Mouse (Mus musculus): ENCODE measurements around the gene Etv6. TPM values are rescaled to one million over a fixed set of nuclear protein-coding genes. Genes with fewer than 3 reads are reported as not detected.

The Etv6 gene
- polyA plus RNA-seq, 1 experiment from 2014 or later: 3.4 TPM

- ATAC-seq: no peak
- Histone ChIP-seq H3K4me1 (ENCODE audit: control insufficient read depth, insufficient read depth, low read depth, low read length) (peaks cover 11% of the 10 kb centered on the region), H3K9me3 (ENCODE audit: control insufficient read depth, low read length) (no peaks in the 10 kb centered on the region), H3K27ac (ENCODE audit: low read depth, low read length) (no peak overlapping the region), H3K36me3 (ENCODE audit: control insufficient read depth, insufficient read depth, low read length) (no peaks in the 10 kb centered on the region), H3K27me3 (replicated peaks; ENCODE audit: control insufficient read depth, insufficient read depth, low read length) (no peaks in the 10 kb centered on the region), H3K4me2 (ENCODE audit: low read length) (no peak overlapping the region), H3K4me3 (ENCODE audit: low read length) (no peak overlapping the region), H3K9ac (ENCODE audit: low read depth, low read length) (no peak overlapping the region)
- WGBS: 91% methylated on average over 3 of the region's 3 CpGs
Measured at GRCm38 (mm10) chr6:134218441-134218840, 182.9 kb downstream of the Etv6 start.

GRCm38 (mm10) chr6:134219358-134219757, 183.9 kb downstream of the Etv6 start:
- H3K9ac ChIP-seq (ENCODE audit: low read depth, low read length): no peak overlapping the region
- 31% methylated on average over 6 of the region's 6 CpGs for WGBS
- no peaks in the 10 kb centered on the region for H3K36me3 ChIP-seq (ENCODE audit: control insufficient read depth, insufficient read depth, low read length)
- H3K4me3 ChIP-seq (ENCODE audit: low read length): no peak overlapping the region
- H3K27me3 ChIP-seq (replicated peaks; ENCODE audit: control insufficient read depth, insufficient read depth, low read length): no peaks in the 10 kb centered on the region
- peak; percentile 87 for ATAC-seq
- H3K27ac ChIP-seq (ENCODE audit: low read depth, low read length): no peak overlapping the region
- peak overlapping the region; percentile 16 for H3K4me2 ChIP-seq (ENCODE audit: low read length)
- peaks cover 11% of the 10 kb centered on the region for H3K4me1 ChIP-seq (ENCODE audit: control insufficient read depth, insufficient read depth, low read depth, low read length)
- H3K9me3 ChIP-seq (ENCODE audit: control insufficient read depth, low read length): no peaks in the 10 kb centered on the region

GRCm38 (mm10) chr6:134220209-134220777, 184.8 kb downstream of the Etv6 start:
- H3K27ac ChIP-seq (ENCODE audit: low read depth, low read length): no peak overlapping the region
- 62% methylated on average over 13 of the region's 13 CpGs for WGBS
- peaks cover 11% of the 10 kb centered on the region for H3K4me1 ChIP-seq (ENCODE audit: control insufficient read depth, insufficient read depth, low read depth, low read length)
- H3K36me3 ChIP-seq (ENCODE audit: control insufficient read depth, insufficient read depth, low read length): no peaks in the 10 kb centered on the region
- no peaks in the 10 kb centered on the region for H3K27me3 ChIP-seq (replicated peaks; ENCODE audit: control insufficient read depth, insufficient read depth, low read length)
- no peak overlapping the region for H3K4me3 ChIP-seq (ENCODE audit: low read length)
- no peaks in the 10 kb centered on the region for H3K9me3 ChIP-seq (ENCODE audit: control insufficient read depth, low read length)
- ATAC-seq: peak; percentile 34; the same call in 1 of the 2 replicates
- no peak overlapping the region for H3K9ac ChIP-seq (ENCODE audit: low read depth, low read length)
- no peak overlapping the region for H3K4me2 ChIP-seq (ENCODE audit: low read length)

GRCm38 (mm10) chr6:134222248-134222929, 186.9 kb downstream of the Etv6 start:
- no peak for ATAC-seq
- no peak overlapping the region for H3K4me3 ChIP-seq (ENCODE audit: low read length)
- WGBS: 34% methylated on average over 8 of the region's 8 CpGs
- H3K27me3 ChIP-seq (replicated peaks; ENCODE audit: control insufficient read depth, insufficient read depth, low read length): no peaks in the 10 kb centered on the region
- H3K4me2 ChIP-seq (ENCODE audit: low read length): no peak overlapping the region
- peaks cover 11% of the 10 kb centered on the region for H3K4me1 ChIP-seq (ENCODE audit: control insufficient read depth, insufficient read depth, low read depth, low read length)
- H3K9me3 ChIP-seq (ENCODE audit: control insufficient read depth, low read length): no peaks in the 10 kb centered on the region
- no peaks in the 10 kb centered on the region for H3K36me3 ChIP-seq (ENCODE audit: control insufficient read depth, insufficient read depth, low read length)
- H3K9ac ChIP-seq (ENCODE audit: low read depth, low read length): no peak overlapping the region
- no peak overlapping the region for H3K27ac ChIP-seq (ENCODE audit: low read depth, low read length)

- no peaks in the 10 kb centered on the region for H3K27me3 ChIP-seq (replicated peaks; ENCODE audit: control insufficient read depth, insufficient read depth, low read length)
- no peak overlapping the region for H3K4me3 ChIP-seq (ENCODE audit: low read length)
- WGBS: 95% methylated on average over 11 of the region's 11 CpGs
Measured at GRCm38 (mm10) chr6:134225564-134225963, 190.1 kb downstream of the Etv6 start.

GRCm38 (mm10) chr6:134226349-134227169, 191.1 kb downstream of the Etv6 start:
- 86% methylated on average over 8 of the region's 8 CpGs for WGBS

More at GRCm38 (mm10) chr6:134225564-134225963, 190.1 kb downstream of the Etv6 start:
- ATAC-seq: no peak
- no peaks in the 10 kb centered on the region for H3K36me3 ChIP-seq (ENCODE audit: control insufficient read depth, insufficient read depth, low read length)
- H3K4me1 ChIP-seq (ENCODE audit: control insufficient read depth, insufficient read depth, low read depth, low read length): no peaks in the 10 kb centered on the region
- no peak overlapping the region for H3K27ac ChIP-seq (ENCODE audit: low read depth, low read length)
- H3K9me3 ChIP-seq (ENCODE audit: control insufficient read depth, low read length): no peaks in the 10 kb centered on the region
- no peak overlapping the region for H3K9ac ChIP-seq (ENCODE audit: low read depth, low read length)
- H3K4me2 ChIP-seq (ENCODE audit: low read length): no peak overlapping the region

GRCm38 (mm10) chr6:134236311-134236710, 200.8 kb downstream of the Etv6 start:
- ATAC-seq: no peak
- WGBS: 79% methylated on average over 4 of the region's 4 CpGs
- Histone ChIP-seq H3K4me1 (ENCODE audit: control insufficient read depth, insufficient read depth, low read depth, low read length) (no peaks in the 10 kb centered on the region), H3K9ac (ENCODE audit: low read depth, low read length) (no peak overlapping the region), H3K27ac (ENCODE audit: low read depth, low read length) (no peak overlapping the region), H3K36me3 (ENCODE audit: control insufficient read depth, insufficient read depth, low read length) (no peaks in the 10 kb centered on the region), H3K4me2 (ENCODE audit: low read length) (no peak overlapping the region), H3K4me3 (ENCODE audit: low read length) (no peak overlapping the region), H3K27me3 (replicated peaks; ENCODE audit: control insufficient read depth, insufficient read depth, low read length) (no peaks in the 10 kb centered on the region), H3K9me3 (ENCODE audit: control insufficient read depth, low read length) (no peaks in the 10 kb centered on the region)

More at GRCm38 (mm10) chr6:134226349-134227169, 191.1 kb downstream of the Etv6 start:
- Histone ChIP-seq H3K36me3 (ENCODE audit: control insufficient read depth, insufficient read depth, low read length) (no peaks in the 10 kb centered on the region), H3K4me1 (ENCODE audit: control insufficient read depth, insufficient read depth, low read depth, low read length) (no peaks in the 10 kb centered on the region), H3K27me3 (replicated peaks; ENCODE audit: control insufficient read depth, insufficient read depth, low read length) (no peaks in the 10 kb centered on the region), H3K9ac (ENCODE audit: low read depth, low read length) (no peak overlapping the region), H3K4me3 (ENCODE audit: low read length) (no peak overlapping the region), H3K4me2 (ENCODE audit: low read length) (no peak overlapping the region), H3K27ac (ENCODE audit: low read depth, low read length) (no peak overlapping the region), H3K9me3 (ENCODE audit: control insufficient read depth, low read length) (no peaks in the 10 kb centered on the region)
- ATAC-seq: no peak

GRCm38 (mm10) chr6:134238455-134238854, 203.0 kb downstream of the Etv6 start:
- Histone ChIP-seq H3K4me2 (ENCODE audit: low read length) (no peak overlapping the region), H3K9ac (ENCODE audit: low read depth, low read length) (no peak overlapping the region), H3K36me3 (ENCODE audit: control insufficient read depth, insufficient read depth, low read length) (no peaks in the 10 kb centered on the region), H3K9me3 (ENCODE audit: control insufficient read depth, low read length) (no peaks in the 10 kb centered on the region), H3K27me3 (replicated peaks; ENCODE audit: control insufficient read depth, insufficient read depth, low read length) (no peaks in the 10 kb centered on the region), H3K4me1 (ENCODE audit: control insufficient read depth, insufficient read depth, low read depth, low read length) (no peaks in the 10 kb centered on the region), H3K4me3 (ENCODE audit: low read length) (no peak overlapping the region), H3K27ac (ENCODE audit: low read depth, low read length) (no peak overlapping the region)
- WGBS: 93% methylated on average over 9 of the region's 9 CpGs
- ATAC-seq: no peak

GRCm38 (mm10) chr6:134240988-134241387, 205.5 kb downstream of the Etv6 start:
- WGBS: 95% methylated on average over 4 of the region's 4 CpGs
- H3K36me3 ChIP-seq (ENCODE audit: control insufficient read depth, insufficient read depth, low read length): no peaks in the 10 kb centered on the region
- H3K27ac ChIP-seq (ENCODE audit: low read depth, low read length): no peak overlapping the region
- H3K4me3 ChIP-seq (ENCODE audit: low read length): no peak overlapping the region
- no peaks in the 10 kb centered on the region for H3K9me3 ChIP-seq (ENCODE audit: control insufficient read depth, low read length)
- H3K27me3 ChIP-seq (replicated peaks; ENCODE audit: control insufficient read depth, insufficient read depth, low read length): no peaks in the 10 kb centered on the region
- no peak overlapping the region for H3K4me2 ChIP-seq (ENCODE audit: low read length)
- no peak for ATAC-seq
- H3K9ac ChIP-seq (ENCODE audit: low read depth, low read length): no peak overlapping the region
- no peaks in the 10 kb centered on the region for H3K4me1 ChIP-seq (ENCODE audit: control insufficient read depth, insufficient read depth, low read depth, low read length)
